Mouse (Mus musculus): ENCODE measurements around the gene 1700001J03Rik.
A peak's percentile ranks its signal among the peaks of the same experiment; 100 is the strongest.
"Not testable (repeated sequence)": the region's sequence is repeated elsewhere in the genome, so short reads cannot be mapped to it uniquely, and the experiment has no call there.

1700001J03Rik gene

DNA sequence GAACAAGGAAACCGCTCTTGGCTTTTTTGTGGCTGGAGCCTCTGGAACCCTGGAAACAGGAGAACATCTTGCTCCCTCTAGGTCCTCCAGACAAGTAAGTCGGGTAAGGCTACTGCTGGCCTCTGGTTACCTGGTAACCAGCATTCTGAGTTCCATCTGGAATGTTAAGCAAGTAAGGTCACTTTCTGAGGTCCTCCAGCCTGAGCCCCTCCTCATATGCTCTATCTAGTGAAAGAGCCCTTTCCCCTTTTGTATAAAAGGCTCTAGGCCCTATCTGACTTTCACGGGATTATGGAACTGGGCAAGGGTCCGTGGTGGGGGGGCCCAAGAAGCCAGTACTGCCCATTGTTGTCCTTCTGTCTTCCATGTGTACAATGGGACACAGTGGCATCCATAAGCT is at the start of gene 1700001J03Rik:
Gene 1700001J03Rik, minus strand, starts transcription at position 101 of the 400 bp plus-strand sequence.
- DNase-seq, result not testable (repeated sequence)

DNA sequence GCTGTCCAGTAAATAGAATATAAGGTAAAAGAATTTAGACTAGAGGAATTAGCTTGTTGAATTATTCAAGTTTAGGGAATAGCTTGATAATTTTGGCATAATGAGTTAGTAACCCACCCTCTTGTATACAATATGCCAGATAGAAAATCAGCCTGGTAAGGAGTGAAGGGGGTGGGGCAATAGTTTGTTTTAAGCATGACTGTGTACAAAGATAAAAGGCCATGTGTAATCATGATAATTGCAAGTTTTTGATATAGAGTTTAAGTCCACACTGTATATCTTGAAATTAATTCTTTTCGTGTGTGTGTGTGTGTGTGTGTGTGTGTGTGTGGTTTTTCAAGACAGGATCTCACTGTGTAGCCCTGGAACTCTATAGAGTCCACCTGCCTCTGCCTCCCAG is 49.2 kb upstream of the 1700001J03Rik start:
- DNase-seq, result no peak

DNA sequence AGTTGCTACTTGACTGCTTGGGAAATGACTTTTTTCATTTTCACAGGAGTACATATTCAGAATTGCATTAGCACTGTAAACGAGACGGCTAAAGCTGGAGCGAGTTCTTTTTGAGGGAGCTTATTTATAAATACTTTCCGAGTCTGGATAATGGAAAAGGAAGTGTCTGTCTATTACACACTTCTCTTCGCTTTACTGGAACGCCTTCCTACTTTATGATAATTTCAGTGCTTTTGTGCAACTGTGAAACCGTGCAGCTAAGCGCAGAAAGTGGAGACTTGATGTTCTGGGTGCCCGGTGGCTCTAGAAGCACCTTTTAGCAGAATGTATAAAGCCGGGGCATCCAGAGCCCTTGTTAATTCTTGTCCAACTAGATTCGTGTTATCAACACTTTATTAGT is 47.7 kb upstream of the 1700001J03Rik start:
- DNase-seq, result no peak

DNA sequence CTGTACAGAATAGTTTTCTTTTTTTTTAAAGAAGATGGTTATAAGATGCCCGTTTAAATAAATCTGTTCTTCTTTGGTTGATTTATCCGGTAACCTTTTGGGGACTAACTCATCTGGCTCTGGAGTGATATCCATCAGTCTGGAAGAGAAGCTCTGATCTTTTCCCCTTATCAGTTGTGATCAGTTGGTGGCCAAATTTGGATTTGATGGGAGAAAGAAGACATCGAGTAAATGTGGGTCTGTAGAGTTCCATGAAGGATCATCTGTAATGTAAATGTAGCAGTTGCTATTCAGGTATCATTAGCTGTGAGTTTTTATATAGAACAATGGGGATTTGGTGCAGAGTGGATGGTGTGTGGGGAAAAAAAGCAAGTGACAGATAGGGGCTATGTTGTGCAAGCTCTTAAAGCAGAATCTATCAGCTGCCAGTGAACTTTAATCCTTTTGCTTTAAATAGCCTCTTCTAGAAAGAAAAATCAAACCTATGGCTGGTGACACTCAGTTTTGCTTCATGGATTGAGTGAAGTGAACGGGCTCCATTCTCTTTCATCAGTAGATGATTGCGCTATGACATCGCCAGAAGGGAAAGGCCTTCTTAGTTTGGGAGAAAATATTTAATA is 47.1 kb upstream of the 1700001J03Rik start:
- DNase-seq, result no peak

- peak; percentile 56 for DNase-seq
Observed at GRCm38 (mm10) chr5:146231655-146231996, 46.5 kb upstream of the 1700001J03Rik start.

DNA sequence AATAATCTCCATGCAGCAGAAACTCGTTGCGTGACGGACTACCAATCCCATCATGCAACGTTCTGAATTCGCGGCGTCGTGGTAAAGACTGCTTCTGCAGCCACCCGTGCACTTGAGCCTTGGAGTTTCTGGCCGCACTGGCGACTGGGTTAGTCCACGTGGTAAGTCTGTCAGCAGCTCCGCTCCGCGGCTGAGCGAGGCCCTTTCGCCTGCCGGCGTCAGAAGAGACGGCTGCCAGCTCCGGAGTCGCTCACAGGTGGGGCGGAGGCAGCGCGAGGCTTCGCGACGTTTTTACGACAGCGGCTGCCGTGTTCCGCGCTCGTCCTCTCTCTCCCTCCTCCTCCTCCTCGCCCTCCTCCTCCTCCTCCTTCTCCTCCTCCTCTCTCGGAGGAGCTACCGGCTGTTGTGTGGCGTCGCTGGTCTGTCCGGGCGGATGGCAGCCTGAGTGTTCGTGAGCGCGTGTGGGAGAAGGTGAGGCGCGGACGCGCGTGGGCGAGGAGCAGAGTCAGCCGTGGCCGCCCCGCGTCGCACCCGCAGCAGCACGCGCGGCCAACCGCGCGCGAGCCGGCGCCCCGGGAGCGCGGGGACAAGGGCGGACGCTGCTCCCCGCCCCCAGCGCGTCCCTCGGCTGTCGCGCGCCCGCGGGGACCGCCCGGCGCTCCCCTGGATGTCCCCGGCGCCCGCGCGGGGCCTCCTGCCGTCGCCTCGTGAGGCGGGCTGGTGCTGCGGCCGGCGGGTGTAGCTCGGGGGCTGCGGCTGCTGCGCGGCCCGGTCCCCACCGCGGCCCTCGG is 46.0 kb upstream of the 1700001J03Rik start, which contains the start of gene Cdk8:
Gene Cdk8, plus strand, starts transcription at position 367 of the 791 bp plus-strand sequence.
- peak; percentile 89 for DNase-seq

GRCm38 (mm10) chr5:146229869-146230650 is 45.0 kb upstream of the 1700001J03Rik start:
- DNase-seq, result no peak

DNA sequence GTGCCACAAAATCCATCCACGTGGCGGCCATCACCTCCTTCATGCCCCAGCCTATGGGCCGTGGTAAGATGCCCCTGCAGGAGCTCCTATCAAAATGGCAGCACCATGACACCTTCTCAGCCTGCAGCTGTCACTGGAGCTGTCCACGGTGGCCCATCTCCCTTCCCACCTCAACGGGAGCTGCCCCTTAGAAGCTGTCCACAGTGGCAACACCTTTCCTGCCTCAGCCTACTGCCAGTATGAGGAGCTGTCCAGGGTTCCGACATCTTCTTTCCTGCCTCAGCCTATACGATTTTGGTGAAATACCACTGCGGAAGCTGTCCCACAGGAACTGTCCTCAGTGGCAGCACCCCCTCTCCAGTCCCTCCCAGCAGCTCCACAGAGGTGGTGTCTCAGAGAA is 42.4 kb upstream of the 1700001J03Rik start:
- DNase-seq, result no peak

GRCm38 (mm10) chr5:146223786-146224185 is 38.7 kb upstream of the 1700001J03Rik start:
- DNase-seq, result no peak

- DNase-seq, result no peak
Observed at GRCm38 (mm10) chr5:146221722-146222121, 36.6 kb upstream of the 1700001J03Rik start.

GRCm38 (mm10) chr5:146220879-146221714 is 36.0 kb upstream of the 1700001J03Rik start, which contains the start of gene Rnf6:
Gene Rnf6, minus strand, starts transcription at chr5:146221555.
- peak; percentile 93 for DNase-seq

- no peak for DNase-seq
Observed at GRCm38 (mm10) chr5:146220501-146220878, 35.4 kb upstream of the 1700001J03Rik start.

- DNase-seq, result no peak
Observed at GRCm38 (mm10) chr5:146205537-146205936, 20.4 kb upstream of the 1700001J03Rik start.

DNA sequence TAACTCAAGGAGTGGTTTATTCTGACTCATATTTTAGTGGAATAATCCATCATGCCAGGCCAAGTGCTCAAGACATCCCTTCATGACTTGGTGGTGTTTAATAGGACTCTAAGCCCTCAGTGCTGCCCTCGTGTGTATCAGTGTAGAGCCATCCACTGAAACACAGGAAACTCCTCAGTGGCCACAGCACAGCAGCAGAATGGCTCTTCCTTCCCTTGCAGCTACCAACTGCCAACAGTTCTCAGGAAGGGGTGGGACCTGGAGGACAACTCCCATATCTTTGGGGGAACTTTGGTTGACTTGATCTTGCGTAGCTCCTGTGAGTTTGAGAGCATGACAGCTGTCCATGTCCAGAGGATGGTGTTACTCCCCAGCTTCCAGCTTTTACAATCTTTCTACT is 18.8 kb upstream of the 1700001J03Rik start:
- DNase-seq, result no peak

- no peak for DNase-seq
Observed at GRCm38 (mm10) chr5:146200580-146200979, 15.5 kb upstream of the 1700001J03Rik start.

GRCm38 (mm10) chr5:146199540-146199939 is 14.4 kb upstream of the 1700001J03Rik start:
- DNase-seq, result no peak

DNA sequence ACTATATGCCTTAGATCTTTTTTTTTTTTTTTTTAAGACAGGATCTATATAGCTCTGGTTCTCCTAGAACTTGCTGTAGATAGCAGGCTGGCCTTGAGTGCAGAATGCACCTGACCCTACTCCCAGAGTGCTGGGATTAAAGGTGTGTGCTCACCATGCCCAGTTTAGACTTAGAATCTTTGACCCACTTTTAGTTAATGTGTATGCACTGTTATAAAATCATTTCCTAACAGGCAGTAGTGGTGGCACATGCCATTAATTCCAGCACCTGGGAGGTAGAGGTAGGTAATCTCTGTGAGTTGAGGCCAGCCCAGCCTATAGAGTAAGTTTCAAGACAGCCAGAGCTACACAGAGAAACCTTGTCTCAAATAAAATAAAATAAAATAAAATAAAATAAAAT is 14.0 kb upstream of the 1700001J03Rik start:
- no peak for DNase-seq

- no peak for DNase-seq
Observed at GRCm38 (mm10) chr5:146193360-146193759, 8.3 kb upstream of the 1700001J03Rik start.

GRCm38 (mm10) chr5:146190501-146191269 is 5.6 kb upstream of the 1700001J03Rik start:
- DNase-seq, result no peak

GRCm38 (mm10) chr5:146190093-146190492 is 5.0 kb upstream of the 1700001J03Rik start:
- no peak for DNase-seq

DNA sequence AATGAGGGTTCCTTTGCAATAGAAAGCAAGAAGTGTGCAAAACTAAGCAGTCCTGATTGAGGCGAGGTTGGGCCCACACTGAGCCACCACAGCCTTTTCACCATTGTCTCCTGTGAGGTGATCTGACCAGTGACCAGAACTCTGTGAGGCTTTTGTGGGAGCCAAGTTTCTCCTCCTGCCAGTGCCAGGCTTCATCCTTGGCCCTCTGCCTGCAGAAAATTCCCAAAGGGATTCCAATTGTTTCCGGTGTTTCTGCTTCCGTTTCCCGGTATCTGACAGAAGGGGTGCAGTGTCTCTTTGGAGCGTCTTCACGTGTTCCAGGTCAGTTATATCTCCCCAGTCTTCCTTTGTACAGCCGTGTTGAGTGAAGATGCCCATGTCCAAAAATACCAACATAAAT is 3.6 kb upstream of the 1700001J03Rik start:
- DNase-seq, result no peak

DNA sequence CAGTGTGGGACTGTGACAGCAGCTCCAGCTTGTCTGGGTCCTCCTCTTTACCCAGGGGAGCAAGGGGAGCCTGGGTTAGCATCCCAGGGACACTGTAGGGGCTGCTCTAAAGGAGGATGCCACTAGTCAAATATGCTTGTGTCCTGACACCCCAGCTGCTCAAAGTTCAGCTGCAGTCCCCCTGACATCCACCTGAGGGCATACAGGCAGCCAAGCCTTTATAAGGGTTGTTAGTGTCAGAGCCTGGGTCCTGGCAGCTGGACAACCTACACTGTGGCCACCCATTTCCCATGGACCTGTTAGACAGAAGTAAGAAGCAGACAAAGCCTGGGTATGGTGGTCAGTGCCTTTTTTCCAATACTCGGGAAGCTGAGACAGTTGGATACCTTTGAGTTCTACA is 3.0 kb upstream of the 1700001J03Rik start:
- DNase-seq, result no peak

Measured in thymus, postnatal 25 days (tissue).